Mouse (Mus musculus): ENCODE results near the gene Cstf3. TPM values are rescaled to one million over a fixed set of nuclear protein-coding genes. Genes with fewer than 3 reads are reported as not detected.
A peak's percentile ranks its signal among the peaks of the same experiment; 100 is the strongest.

The Cstf3 gene
- total and polyA plus RNA-seq, 3 experiments: 6.2 to 11.6 (median 11.6) TPM

DNA sequence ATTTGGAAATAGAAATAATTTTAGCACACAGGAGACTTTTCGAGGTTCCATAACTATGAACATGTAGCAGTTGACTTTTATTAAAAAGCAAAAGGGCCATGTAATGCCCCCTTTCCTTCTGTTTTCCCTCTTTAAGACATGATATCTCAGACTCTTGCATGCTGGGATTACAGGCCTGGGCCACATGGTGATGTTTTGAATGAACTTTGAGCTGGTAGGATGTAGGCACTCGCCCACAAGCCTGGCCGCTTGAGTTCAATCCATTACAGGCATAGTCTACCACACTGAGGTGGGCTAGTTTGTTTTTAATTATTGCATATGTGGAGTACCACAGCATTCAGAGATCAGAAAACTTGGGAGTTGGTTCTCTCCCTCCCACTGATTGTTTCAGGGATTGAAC lies 24.5 kb downstream of the Cstf3 start:
- Histone ChIP-seq H3K36me3 (ENCODE audit: control insufficient read depth, insufficient read depth, low read length) (no peaks in the 10 kb centered on the region), H3K27ac (no peak overlapping the region), H3K9ac (ENCODE audit: low read depth, low read length) (no peak overlapping the region), H3K4me3 (no peak overlapping the region), H3K27me3 (ENCODE audit: control insufficient read depth, insufficient read depth, low read length) (no peaks in the 10 kb centered on the region), H3K79me2 (replicated peaks; ENCODE audit: control insufficient read depth, insufficient read depth, low read length) (no peaks in the 10 kb centered on the region), H3K4me1 (ENCODE audit: control insufficient read depth, insufficient read depth, low read length) (no peaks in the 10 kb centered on the region)
- intact Hi-C loops (cut with DNase I): no loop called here
- DNase-seq: no peak
- 92% methylated on average over 3 of the region's 3 CpGs for WGBS
- no peak for TF ChIP-seq CTCF (IDR thresholded peaks at IDR 0.05)
- TF ChIP-seq EP300 (IDR thresholded peaks at IDR 0.05; ENCODE audit: insufficient read depth, low read depth, low read length): no peak
- TF ChIP-seq POLR2A (IDR thresholded peaks at IDR 0.05; ENCODE audit: insufficient read depth, low read depth, low read length): no peak

DNA sequence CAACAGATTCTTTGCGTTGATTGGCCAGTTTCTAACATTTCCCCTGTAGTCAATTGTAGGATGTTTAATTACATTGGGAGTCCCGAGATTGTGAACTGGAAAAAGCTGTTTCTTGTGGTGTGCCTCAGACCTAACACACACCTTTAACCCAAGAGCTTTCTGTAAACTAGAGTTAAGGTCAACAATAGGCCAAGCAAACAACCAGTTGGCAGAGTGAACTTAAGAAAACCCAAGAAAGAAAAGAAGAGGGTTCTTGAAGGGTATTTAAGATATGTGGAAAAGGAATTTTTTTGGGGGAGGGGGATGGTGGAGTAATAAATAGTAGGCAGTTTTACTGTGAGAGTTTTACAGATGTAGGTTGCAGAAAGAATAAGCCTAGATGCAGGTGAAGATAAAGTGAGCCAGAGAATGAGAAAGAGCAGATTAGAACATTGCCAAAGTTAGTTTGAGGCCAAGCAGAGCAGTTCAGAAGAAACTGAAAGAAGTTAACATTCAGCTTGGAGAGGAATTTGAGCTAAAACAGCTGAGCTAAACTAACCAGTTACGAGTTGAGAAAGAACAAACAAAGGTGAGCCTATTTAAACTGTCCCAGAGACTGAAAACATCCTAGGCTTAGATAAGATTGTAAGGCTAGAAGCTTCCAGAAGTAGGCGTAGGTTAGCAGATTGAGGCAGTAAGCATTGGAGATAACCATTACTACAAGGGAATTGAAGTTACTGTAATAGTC lies 25.8 kb downstream of the Cstf3 start:
- TF ChIP-seq CTCF (IDR thresholded peaks at IDR 0.05) (no peak), POLR2A (IDR thresholded peaks at IDR 0.05; ENCODE audit: insufficient read depth, low read depth, low read length) (no peak), EP300 (IDR thresholded peaks at IDR 0.05; ENCODE audit: insufficient read depth, low read depth, low read length) (no peak)
- no peaks in the 10 kb centered on the region for H3K27me3 ChIP-seq (ENCODE audit: control insufficient read depth, insufficient read depth, low read length)
- no peaks in the 10 kb centered on the region for H3K4me1 ChIP-seq (ENCODE audit: control insufficient read depth, insufficient read depth, low read length)
- intact Hi-C loops (cut with DNase I): no loop called here
- DNase-seq: no peak
- no peak overlapping the region for H3K4me3 ChIP-seq
- H3K27ac ChIP-seq: no peak overlapping the region
- H3K79me2 ChIP-seq (replicated peaks; ENCODE audit: control insufficient read depth, insufficient read depth, low read length): no peaks in the 10 kb centered on the region
- H3K9ac ChIP-seq (ENCODE audit: low read depth, low read length): no peak overlapping the region
- no peaks in the 10 kb centered on the region for H3K36me3 ChIP-seq (ENCODE audit: control insufficient read depth, insufficient read depth, low read length)
- 83% methylated on average over 4 of the region's 4 CpGs for WGBS

DNA sequence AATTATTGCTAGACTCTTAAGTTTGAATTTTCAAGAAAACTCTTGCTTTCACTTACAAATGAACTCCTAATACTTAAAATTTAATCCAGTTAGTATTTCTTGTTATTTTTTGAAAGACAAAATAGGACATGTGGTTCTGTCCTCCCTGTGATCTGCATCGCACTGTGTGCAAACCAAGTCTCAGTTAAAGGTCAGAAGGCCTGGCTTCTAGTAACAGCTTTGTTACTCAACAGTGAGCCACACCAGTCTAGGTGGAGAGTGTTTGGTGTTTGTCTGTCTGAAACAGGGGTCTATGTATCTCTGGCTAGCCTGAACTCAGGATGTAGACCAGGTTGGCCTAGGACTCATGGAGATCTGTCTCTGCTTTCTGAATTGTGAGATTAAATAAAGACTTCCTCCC lies 68.3 kb downstream of the Cstf3 start:
- intact Hi-C loops (cut with DNase I): loop anchor here (10.0 kb wide), 1 partner anchor 214 kb away; no protein-coding TSS in a partner anchor
- Histone ChIP-seq H3K4me3 (no peak overlapping the region), H3K79me2 (replicated peaks; ENCODE audit: control insufficient read depth, insufficient read depth, low read length) (no peaks in the 10 kb centered on the region), H3K27me3 (ENCODE audit: control insufficient read depth, insufficient read depth, low read length) (no peaks in the 10 kb centered on the region), H3K9ac (ENCODE audit: low read depth, low read length) (no peak overlapping the region), H3K4me1 (ENCODE audit: control insufficient read depth, insufficient read depth, low read length) (no peaks in the 10 kb centered on the region), H3K27ac (no peak overlapping the region), H3K36me3 (ENCODE audit: control insufficient read depth, insufficient read depth, low read length) (no peaks in the 10 kb centered on the region)
- no peak for DNase-seq
- TF ChIP-seq CTCF (IDR thresholded peaks at IDR 0.05) (no peak), EP300 (IDR thresholded peaks at IDR 0.05; ENCODE audit: insufficient read depth, low read depth, low read length) (no peak), POLR2A (IDR thresholded peaks at IDR 0.05; ENCODE audit: insufficient read depth, low read depth, low read length) (no peak)
- 95% methylated on average over 1 of the region's 1 CpGs for WGBS

DNA sequence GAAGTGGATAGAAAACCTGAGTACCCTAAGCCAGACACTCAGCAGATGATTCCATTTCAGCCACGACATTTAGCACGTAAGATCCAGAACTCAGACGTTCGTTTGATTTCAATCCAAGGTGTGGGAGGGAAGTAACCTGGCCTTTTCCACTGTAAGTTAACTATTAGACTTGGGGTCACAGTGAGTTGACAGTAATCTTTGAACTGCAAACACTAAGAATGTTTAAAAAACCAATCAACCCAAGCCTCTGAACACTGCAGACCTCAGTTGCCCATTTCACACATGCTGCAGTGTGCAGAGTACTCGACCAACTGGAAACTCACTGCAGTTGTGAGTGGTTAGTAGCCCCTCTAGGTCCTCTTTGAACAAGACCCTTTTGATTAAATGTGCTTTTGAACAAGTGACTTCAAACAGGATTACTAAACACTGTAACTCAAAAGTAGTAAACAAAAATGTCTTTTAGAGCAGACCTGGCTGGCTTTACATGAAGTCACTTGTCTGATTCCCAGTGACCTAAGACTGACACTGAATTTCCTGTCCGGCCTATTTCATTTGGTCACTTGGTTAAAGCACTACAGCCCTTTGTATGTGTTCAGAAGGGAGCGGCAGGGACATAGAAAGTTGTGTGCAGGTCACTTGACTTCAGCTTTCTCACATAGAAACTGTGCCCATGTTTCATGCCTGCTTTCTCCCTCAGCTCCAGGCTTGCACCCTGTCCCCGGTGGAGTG lies 73.2 kb downstream of the Cstf3 start:
- H3K4me3 ChIP-seq: no peak overlapping the region
- H3K4me1 ChIP-seq (ENCODE audit: control insufficient read depth, insufficient read depth, low read length): no peaks in the 10 kb centered on the region
- WGBS: 83% methylated on average over 8 of the region's 8 CpGs
- H3K79me2 ChIP-seq (replicated peaks; ENCODE audit: control insufficient read depth, insufficient read depth, low read length): no peaks in the 10 kb centered on the region
- TF ChIP-seq CTCF (IDR thresholded peaks at IDR 0.05) (no peak), EP300 (IDR thresholded peaks at IDR 0.05; ENCODE audit: insufficient read depth, low read depth, low read length) (no peak), POLR2A (IDR thresholded peaks at IDR 0.05; ENCODE audit: insufficient read depth, low read depth, low read length) (no peak)
- H3K36me3 ChIP-seq (ENCODE audit: control insufficient read depth, insufficient read depth, low read length): no peaks in the 10 kb centered on the region
- H3K27me3 ChIP-seq (ENCODE audit: control insufficient read depth, insufficient read depth, low read length): no peaks in the 10 kb centered on the region
- DNase-seq: no peak
- H3K9ac ChIP-seq (ENCODE audit: low read depth, low read length): no peak overlapping the region
- intact Hi-C loops (cut with DNase I): no loop called here
- no peak overlapping the region for H3K27ac ChIP-seq

DNA sequence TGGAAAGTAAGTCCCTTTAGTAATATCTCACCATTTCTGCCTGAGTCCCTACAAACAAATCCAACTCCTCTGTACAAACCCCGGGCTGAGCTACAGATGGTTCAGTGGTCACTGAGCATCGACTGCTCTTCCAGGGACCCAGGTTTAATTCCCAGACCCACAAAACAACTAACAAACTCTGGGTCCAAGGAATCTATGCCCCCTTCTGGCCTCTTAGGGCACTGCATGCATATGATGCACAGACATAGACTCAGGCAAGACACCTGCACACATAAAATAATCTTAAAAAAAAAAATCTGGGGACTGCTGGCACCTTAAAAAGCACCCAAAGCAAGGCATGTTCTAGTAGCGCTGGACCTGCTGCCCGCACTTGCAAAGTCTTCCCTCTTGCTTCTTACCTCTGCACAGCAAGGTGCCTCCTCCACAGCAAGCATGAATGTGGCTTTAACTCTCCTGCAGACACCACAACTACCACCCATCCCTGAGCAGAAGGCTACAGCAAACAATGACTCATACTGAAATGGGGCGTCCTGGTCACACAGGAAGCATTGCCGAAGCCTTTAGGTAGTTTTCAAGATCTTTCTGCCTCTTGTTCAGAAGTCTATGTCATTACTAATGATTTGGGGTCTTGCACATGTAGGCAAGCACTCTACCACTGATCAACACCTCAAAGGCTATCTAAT lies 78.9 kb downstream of the Cstf3 start:
- Histone ChIP-seq H3K27me3 (ENCODE audit: control insufficient read depth, insufficient read depth, low read length) (no peaks in the 10 kb centered on the region), H3K27ac (no peak overlapping the region), H3K4me1 (ENCODE audit: control insufficient read depth, insufficient read depth, low read length) (no peaks in the 10 kb centered on the region), H3K36me3 (ENCODE audit: control insufficient read depth, insufficient read depth, low read length) (no peaks in the 10 kb centered on the region), H3K79me2 (replicated peaks; ENCODE audit: control insufficient read depth, insufficient read depth, low read length) (no peaks in the 10 kb centered on the region), H3K4me3 (no peak overlapping the region), H3K9ac (ENCODE audit: low read depth, low read length) (no peak overlapping the region)
- TF ChIP-seq CTCF (IDR thresholded peaks at IDR 0.05) (peak; percentile 39), EP300 (IDR thresholded peaks at IDR 0.05; ENCODE audit: insufficient read depth, low read depth, low read length) (no peak), POLR2A (IDR thresholded peaks at IDR 0.05; ENCODE audit: insufficient read depth, low read depth, low read length) (no peak)
- intact Hi-C loops (cut with DNase I): no loop called here
- DNase-seq: no peak
- WGBS: 80% methylated on average over 6 of the region's 6 CpGs
